Mouse (Mus musculus): ENCODE measurements around the gene Tead4.
"Not testable (repeated sequence)": the region's sequence is repeated elsewhere in the genome, so short reads cannot be mapped to it uniquely, and the experiment has no call there.

Gene Tead4

GRCm38 (mm10) chr6:128300134-128301001 is at the start of gene Tead4:
Gene Tead4, minus strand, starts transcription at chr6:128300823.
- DNase-seq (ENCODE audit: low spot score): peak; percentile 89

DNA sequence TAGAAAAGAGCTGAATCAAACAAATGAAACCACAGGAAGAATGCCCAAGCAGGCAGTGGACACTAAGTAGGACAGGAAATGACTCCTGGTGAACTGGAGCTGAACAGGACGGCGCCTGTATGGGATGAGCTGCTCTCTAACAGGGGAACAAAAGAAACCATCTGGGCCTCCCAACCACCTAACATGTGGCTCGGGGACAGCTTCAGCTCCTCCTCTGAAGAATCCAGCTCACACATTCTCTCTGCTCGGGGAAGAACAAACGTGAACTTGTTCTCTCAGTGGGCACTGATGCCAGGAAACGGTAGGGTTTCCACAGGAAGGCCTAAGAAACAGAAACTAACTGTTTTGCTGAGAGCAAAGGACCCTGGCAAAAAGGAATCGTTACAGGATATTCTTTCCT is 49.1 kb upstream of the Tead4 start:
- DNase-seq (ENCODE audit: low spot score): no peak

DNA sequence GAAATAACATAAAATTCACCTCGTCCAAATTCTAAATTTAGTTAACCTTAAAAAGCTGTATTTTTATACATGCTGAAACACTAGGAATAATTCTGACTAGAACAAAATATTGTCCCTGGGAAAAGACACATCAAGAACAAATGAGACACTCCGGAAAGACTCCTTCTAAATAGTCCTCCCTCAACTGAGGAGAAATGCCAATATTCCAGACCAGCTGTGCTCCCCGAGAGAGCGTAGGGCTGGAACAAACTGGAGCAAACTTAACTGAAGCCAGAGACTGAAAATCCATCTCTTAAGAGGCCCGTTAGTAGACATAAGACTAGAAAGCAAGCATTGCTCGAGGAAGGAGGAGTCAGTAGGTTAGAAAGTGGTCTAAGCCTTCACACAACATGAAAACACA is 46.2 kb upstream of the Tead4 start:
- no peak for DNase-seq (ENCODE audit: low spot score)

- no peak for DNase-seq (ENCODE audit: low spot score)
Measured at GRCm38 (mm10) chr6:128345623-128346022, 45.0 kb upstream of the Tead4 start.

DNA sequence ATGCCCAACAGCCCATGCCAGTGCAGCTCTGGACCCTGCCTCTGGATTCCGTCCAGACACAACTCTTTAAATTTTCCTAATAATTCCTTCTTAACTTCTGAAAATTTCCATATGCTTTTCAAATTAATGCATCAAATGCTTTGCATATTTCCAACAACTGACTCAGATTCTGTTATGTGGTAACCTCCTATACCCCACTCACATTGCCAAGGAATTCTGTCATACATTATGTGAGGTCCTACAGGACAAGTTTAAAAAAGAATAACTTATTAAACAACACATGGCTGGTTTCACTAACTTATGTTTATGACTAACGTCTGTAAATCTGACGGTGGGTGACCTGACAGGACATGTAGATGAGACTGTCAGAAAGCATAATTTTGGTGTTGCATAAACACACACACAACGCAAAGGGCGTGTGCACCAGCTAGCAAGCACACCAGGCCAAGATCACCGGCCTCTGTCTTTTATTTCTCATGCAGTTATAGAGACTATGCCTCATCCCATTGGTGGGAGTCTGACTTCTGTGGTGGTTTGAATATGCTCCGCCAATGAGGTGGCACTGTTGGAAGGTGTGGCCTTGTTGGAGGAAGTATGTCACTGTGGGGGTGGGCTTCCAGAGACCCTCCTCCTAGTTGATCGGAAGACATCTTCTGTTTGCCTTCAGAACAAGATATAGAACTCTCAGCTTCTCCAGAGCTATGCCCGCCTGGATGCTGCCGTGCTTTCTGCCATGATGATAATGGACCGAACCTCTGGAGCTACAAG is 41.5 kb upstream of the Tead4 start:
- DNase-seq (ENCODE audit: low spot score): no peak

DNA sequence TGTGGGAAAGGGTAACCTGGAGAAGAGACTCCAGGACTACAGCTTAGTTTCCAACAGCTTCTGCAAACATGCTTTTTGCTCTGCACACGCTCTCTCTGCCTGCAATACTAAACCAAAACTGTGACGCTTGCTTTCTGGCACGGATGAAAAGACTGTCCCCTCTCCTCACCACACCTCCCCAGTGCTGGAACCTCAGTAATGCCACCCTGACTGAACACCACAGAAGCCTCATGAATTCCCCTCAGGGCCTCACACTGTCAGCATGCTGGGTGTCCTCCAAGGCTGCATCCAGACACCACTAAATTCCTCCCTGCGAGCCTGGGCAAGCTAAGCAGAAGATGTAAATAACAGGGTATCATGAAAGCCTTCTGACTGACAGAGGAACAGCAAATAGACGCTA is 38.3 kb upstream of the Tead4 start:
- DNase-seq (ENCODE audit: low spot score): no peak

DNA sequence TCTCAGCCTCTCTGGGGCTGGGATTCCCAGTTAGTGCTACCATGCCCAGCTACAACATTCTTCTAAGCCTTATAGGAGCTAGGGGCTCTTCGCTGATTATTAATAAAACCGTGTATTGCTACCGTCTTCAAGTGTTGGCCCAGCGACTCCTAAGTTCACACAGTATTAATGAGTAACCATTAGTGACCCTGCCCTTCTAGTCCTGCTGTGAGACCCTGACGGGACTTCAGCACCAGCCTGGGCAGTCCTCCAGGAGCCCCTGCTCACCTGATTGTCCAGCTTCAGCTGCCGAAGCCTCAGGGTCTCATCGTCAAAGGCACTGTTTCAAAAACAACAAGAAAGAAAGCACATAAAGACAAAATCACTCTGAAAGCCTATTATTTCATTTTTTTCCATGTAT is 36.8 kb upstream of the Tead4 start:
- no peak for DNase-seq (ENCODE audit: low spot score)

DNA sequence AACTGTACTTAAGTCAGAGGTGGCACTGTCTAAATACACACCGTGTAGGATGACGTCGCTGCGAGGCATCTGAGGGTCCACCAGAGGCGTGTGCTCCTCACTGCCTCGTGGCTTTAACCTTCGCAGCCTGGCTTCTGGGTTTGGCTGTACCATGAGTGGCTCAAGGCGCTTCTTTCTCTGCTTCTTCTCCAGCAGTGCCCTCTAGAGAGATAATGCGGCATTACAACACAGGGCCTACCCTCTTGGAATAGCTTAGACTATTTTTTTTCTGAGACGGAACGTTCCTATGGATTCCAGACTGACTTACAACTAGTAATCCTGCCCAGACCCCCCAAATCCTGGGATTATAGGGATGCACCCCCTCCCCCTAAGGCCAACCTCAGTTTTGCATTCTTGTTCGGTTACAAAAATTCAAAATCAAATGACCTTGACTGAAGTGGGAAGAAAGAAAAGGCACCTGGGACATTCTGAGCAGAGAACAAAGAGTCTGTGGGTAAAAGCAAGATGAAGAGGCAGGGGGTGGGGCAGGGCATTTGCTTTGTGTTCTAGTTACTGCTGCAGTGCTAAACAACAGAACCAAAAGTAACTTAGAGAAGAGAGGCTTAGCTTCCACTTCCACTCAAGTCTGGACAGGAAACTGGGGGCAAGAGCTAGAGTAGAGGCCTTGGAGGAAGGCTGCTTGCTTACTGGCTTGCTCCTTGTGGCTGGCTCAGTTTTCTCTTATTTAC is 33.9 kb upstream of the Tead4 start:
- DNase-seq (ENCODE audit: low spot score): peak; percentile 79

DNA sequence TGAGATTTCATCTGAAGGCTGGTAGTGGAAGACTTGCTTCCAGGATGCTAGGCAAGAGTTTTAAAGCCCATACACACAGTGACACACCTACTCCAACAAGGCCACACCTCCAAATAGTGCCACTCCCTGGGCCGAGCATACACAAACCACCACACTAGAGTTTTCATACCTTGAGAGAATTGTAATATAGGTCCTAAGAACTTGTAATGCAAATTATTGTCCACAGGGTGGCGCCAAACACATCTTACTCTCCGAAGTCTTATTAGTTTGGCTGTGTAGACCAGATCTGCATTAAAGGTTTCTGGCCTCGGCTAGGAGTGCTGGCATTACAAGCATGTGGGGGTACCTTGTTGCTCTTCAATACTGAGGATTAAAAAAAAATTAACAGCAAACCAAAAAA is 17.7 kb upstream of the Tead4 start:
- DNase-seq (ENCODE audit: low spot score): peak; percentile 59

GRCm38 (mm10) chr6:128315597-128315996 is 15.0 kb upstream of the Tead4 start:
- no peak for DNase-seq (ENCODE audit: low spot score)

DNA sequence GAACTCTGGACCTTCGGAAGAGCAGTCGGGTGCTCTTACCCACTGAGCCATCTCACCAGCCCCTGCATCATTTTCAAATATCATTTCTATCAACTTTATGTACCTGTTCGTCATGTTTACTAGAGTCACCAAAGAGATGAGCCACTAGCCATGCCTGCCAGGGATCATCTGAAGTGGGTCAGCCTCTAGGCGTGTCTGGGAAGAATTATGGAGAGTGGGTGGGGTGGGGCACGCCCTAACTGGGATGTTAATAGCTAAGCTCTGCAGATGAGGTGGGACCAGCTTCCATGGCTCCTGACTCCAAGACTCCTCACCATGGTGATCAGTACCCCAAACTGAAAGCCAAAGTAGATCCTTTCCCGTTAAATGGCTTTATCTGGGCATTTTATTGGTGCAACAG is 14.2 kb upstream of the Tead4 start:
- DNase-seq (ENCODE audit: low spot score): no peak

DNA sequence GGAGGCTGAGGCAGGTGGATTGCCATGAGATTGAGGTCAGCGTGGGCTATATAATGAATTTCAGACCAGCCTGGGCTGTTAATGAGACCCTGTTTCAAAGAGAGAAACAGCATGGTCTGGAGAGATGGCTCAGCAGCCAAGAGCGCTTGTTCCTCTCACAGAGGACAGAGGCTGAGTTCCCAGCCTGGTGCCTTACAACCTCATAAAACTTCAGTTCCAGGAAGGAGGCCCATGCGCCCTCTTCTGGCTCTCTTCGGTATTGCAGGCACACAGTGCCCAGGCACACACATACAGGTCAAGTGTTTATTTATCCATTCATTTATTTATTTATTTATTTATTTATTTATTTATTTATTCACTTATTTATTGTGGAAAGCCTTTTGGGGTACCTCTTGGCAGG is 7.7 kb upstream of the Tead4 start:
- peak; percentile 65 for DNase-seq (ENCODE audit: low spot score)

- no peak for DNase-seq (ENCODE audit: low spot score)
Measured at GRCm38 (mm10) chr6:128304801-128305200, 4.2 kb upstream of the Tead4 start.

GRCm38 (mm10) chr6:128302640-128303039 is 2.0 kb upstream of the Tead4 start:
- DNase-seq (ENCODE audit: low spot score): not testable (repeated sequence)

GRCm38 (mm10) chr6:128301891-128302290 is 1.3 kb upstream of the Tead4 start:
- DNase-seq (ENCODE audit: low spot score): no peak

DNA sequence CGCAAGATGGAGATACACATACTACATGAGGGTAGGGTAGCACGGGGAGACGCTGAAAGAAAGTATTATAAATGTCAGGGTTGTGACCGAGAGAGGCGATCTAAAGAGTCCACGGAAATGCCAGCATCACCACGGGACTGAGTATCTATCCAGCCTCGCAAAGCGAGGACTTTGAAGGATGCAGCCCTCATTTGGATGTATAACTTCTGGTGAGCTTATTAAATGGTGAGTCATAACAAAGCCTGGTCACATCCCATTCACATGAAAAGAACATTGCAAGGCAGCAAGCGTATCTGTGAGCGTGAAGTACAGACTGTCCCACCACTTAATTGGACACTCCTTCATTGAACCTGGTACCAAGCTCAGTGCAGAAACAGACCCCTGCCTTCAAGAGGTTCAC is 835 bp upstream of the Tead4 start:
- DNase-seq (ENCODE audit: low spot score): no peak

DNA sequence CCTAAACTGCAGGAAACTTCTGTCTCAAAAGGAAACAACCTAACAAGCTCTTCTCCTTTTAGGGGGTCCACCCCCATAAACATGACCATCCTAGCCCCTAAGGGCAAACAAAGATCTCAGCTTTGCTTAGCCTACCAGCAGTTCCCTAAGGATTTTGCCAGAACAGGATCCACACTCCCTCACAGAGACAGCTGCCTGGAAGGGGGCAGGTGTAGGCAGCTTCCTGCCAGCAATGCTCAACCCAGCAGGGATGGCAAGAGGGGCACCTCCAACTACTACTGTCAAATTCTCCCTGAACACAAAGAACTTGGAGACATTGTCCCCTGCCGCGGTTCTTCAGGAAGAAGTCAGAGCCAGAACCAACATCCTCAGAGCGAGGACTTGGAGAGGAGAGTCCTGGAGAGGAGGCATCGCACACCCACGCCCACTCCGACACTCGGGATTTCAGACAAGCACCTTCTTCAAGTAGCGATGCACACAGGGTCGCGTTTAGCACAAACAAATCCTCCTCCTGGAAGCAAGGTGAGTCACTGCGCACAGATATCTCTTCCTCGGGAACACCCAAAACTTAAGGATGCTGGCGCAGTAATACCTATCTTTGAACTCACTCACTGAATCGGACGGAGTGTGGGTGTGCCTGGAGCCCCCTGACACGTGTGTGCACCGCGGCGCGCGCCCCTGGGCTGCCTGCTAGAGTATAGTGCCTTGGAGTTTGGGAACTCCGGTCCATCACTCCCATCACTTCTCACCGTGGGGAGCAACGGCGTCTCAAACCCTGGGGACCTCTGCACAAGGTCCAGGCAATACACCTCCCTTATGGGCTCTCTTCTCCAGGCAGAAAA is 1.1 kb downstream of the Tead4 start:
- DNase-seq (ENCODE audit: low spot score): no peak

DNA sequence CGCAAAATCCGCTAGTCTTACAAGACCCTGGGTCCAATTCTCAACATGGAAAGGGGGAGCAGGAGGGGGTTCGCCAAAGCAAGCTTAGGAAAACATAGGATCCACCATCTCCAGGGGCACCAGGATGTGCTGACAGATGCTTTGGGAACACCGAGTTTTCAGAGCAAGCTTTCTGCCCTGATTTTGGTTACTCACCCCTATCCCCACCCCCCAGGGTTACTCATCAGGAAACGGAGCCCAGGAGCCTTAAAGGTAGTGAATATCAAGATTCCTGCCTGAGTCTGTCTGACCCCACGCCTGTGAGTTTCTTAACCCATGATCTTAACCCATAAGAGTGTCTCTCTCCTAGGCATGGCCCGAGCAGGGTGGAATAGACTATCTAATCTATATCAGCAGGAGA is 2.4 kb downstream of the Tead4 start:
- no peak for DNase-seq (ENCODE audit: low spot score)

DNA sequence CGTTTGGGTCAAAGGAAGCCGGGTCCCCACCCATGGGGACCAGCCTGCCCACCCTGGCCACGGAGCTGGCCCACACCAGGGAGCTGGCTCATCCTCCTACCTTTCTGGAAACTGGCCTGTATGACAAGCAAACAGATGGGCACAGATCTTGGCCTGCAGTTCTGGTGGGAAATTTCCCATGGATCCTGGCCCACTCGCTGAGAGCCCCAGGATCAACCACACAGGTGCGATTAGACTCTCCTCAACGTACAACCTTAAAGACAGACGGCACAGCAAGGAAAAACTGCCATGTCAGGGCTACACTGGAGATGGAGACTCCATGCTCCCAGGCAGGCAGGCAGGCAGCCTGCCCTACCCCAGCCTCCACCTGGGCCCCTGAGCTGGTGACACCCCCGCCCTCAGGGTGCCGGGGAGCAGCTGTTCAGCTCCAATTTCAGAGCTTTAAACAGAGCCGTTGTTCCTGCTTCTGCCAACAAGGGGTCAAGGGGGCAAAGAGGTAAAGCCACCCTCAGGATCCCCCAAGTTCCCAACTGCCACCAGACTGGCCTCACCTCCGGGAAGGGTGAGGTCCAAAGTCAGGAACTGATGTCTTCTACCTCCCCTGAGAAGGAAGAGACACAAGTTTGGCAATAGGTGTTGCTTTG is 3.8 kb downstream of the Tead4 start:
- DNase-seq (ENCODE audit: low spot score): no peak

DNA sequence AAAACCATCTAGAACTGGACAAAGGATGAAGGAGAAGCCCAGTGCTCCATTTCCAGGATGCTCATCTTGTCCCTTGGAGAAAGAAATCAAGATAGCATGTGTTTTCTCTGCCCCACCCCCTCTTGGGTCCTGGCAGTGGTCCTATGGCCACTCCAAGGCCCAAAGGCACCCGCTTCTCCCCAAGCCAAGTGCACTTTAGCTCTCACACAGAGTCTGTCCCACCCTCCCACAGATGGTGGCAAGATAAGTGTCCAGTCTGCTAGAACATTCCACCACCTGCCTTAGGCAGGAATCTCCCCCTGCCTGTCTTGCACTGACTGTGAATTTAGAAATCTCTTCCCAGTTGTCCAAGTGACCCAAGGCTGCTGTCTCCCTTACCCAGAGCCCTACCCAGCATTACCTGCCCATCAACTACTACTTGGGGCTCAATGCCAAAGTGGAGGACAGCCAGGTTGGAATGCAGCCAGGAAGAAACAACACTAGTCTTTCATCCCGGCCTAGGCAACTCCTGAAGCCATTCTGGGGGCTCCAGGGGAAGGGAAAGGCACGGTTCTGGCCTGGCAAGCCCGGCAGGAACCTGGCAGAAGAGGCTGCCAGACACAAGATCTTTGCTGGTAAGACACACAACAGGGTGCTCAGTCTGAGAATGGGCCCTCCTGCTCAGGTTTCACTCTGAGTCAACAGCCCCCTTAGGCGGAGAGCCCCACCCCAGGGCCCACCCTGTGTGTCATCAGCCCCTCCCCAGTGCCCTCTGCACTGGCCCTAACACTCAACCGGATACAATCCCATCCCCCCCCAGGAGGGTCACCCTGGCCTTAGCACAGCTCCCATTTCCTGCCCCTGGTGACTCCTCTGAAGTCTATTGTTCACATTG is 4.5 kb downstream of the Tead4 start:
- peak; percentile 85 for DNase-seq (ENCODE audit: low spot score)

All from lung, postnatal 25 days (tissue).